Mouse (Mus musculus) myocyte (in vitro differentiated cells): Measurements from ENCODE around the gene Fbxw4.

ENCODE experiments used
- MYOG ChIP-seq, 3 experiments: IDR thresholded peaks; one replicate each; pipeline ENCODE4 v1.6.1; 2011; ENCODE audit warnings: control low read depth in 2 of 3, low read depth in 2 of 3, mild to moderate bottlenecking in 2 of 3; ENCODE audit not compliant: insufficient read length in 2 of 3, control insufficient read depth in 1 of 3, insufficient read depth in 1 of 3
- POLR2A ChIP-seq: IDR thresholded peaks from one replicate; pipeline ENCODE4 v1.6.1; 2011; ENCODE audit warnings: low read depth, mild to moderate bottlenecking, control low read depth, moderate library complexity; ENCODE audit not compliant: insufficient read length
- USF1 ChIP-seq: IDR thresholded peaks from one replicate; pipeline ENCODE4 v1.6.1; 2011; ENCODE audit warnings: low read depth, mild to moderate bottlenecking, control low read depth, moderate library complexity

DNA sequence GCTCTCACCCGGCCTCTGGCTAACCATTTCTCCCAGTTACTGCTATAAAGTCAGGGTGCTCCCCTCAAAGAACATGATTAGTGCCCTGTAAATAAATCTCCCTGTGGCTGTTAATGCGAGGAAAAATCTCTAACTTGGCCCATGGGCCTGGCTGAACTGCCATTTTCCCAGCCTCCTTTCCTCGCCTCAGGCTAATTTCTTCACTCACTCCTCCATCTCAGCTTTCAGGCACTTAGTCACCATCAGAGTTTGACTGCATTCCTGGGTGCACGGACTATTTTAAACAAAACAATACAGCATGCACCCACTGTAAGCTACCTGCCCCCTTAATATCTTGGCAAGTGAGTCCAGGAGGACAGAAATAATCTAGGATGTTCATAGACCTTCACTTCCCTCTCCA is 13.2 kb downstream of the Fbxw4 start:
- TF ChIP-seq POLR2A (no peak), MYOG (IDR thresholded peaks at IDR 0.05; ENCODE audit: control insufficient read depth in 1 of 3, insufficient read depth in 1 of 3, insufficient read length in 2 of 3, low read depth in 2 of 3) (no peak), USF1 (no peak)
